Mouse (Mus musculus) T-cell, adult 2 months (primary cell): ENCODE data around the gene Zkscan7.

Experiments
- DNase-seq: peaks from one replicate; pipeline ENCODE4 v3.0.0; 2022; ENCODE audit warnings: low spot score

Zkscan7 gene

GRCm38 (mm10) chr9:122902717-122903535 is 17.4 kb downstream of the Zkscan7 start:
- DNase-seq = no peak

GRCm38 (mm10) chr9:122922436-122922835 is 37.0 kb downstream of the Zkscan7 start:
- DNase-seq = no peak

- DNase-seq = no peak
Measured at GRCm38 (mm10) chr9:122922936-122923381, 37.5 kb downstream of the Zkscan7 start, which contains the start of gene Zfp105. Gene Zfp105 (plus strand): TSS chr9:122923072.

- no peak for DNase-seq
Measured at GRCm38 (mm10) chr9:122928915-122929314, 43.4 kb downstream of the Zkscan7 start.
